In genomic region chr5:134121893-134122259, GRCm38 (mm10) we compare ENCODE assay signal across 15 mouse cellular contexts.
"Had no signal": no experiment of that assay in that cellular context is flagged by ENCODE, and none has a peak within 500 bp of the region (broad histone marks: within the 10 kb centered on the region; RNA-seq: fewer than 3 reads in every experiment).

No protein-coding gene starts in this region.

- H3K36me3 ChIP-seq: liver, embryonic 13.5 days had no signal

- ATAC-seq: midbrain, embryonic 15.5 days had no signal

- H3K4me3 ChIP-seq: layer of hippocampus, adult 2 months; limb, embryonic 12.5 days; liver, embryonic 13.5 days; lung, embryonic 15.5 days; megakaryocyte, embryonic 14.5 days; midbrain, embryonic 15.5 days; neural tube, embryonic 12.5 days had no signal

- H3K4me1 ChIP-seq: liver, embryonic 13.5 days; megakaryocyte, embryonic 14.5 days had no signal

- DNase-seq: kidney, postnatal 10 days; kidney, postnatal 4 days; liver; liver, embryonic 13.5 days; right cerebral cortex, postnatal 14 days; thymus, postnatal 36 days had no signal

- H3K9me3 ChIP-seq: liver, embryonic 13.5 days; lung, embryonic 15.5 days; midbrain, embryonic 15.5 days had no signal

- H3K27me3 ChIP-seq: limb, embryonic 12.5 days; liver, embryonic 13.5 days; lung, embryonic 15.5 days; megakaryocyte, embryonic 14.5 days; midbrain, embryonic 15.5 days; neural tube, embryonic 12.5 days had no signal

- H3K4me2 ChIP-seq: limb, embryonic 12.5 days; liver, embryonic 13.5 days; lung, embryonic 15.5 days; midbrain, embryonic 11.5 days; midbrain, embryonic 15.5 days; neural tube, embryonic 12.5 days had no signal

- H3K9ac ChIP-seq: limb, embryonic 12.5 days; liver, embryonic 13.5 days; liver, postnatal 0 days; lung, embryonic 15.5 days; midbrain, embryonic 15.5 days; neural tube, embryonic 12.5 days had no signal

- H3K27ac ChIP-seq: layer of hippocampus, adult 2 months; limb, embryonic 12.5 days; liver, embryonic 13.5 days; lung, embryonic 15.5 days; macrophage; midbrain, embryonic 15.5 days; neural tube, embryonic 12.5 days had no signal
